Mouse (Mus musculus): ENCODE measurements around the gene Syne3.

Syne3 gene

DNA sequence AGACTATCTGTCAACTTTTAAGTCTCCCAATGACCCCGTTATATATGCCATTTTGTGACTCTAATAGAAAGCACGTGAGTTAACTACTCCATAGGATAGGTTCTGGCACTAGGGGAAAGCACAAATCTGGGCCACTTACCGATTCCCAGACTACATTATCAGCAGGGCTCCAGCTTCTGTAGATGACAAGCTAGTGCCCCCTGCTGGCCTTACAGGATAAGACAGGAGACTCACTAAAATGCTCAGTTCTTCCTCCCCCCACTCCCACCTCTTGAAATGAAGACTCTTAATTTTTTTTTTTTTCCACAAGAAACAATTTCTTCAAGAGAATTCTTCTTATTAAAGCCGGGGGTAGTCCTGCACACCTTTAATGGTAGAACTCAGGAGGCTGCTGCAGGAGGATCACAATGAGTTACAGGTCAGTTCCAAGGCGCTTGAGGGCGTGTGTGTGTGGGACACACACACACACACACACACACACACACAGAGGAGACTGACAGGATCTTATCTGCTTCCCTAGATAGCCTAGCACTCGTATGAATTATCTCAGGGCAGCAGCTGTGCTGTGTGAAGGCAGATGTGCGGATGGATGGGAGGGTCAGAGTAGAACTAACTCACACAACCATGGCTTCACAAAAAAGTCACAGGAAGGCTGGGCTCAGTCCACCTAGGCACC, 15.8 kb upstream of the Syne3 start:
- DNase-seq: peak; percentile 82

DNA sequence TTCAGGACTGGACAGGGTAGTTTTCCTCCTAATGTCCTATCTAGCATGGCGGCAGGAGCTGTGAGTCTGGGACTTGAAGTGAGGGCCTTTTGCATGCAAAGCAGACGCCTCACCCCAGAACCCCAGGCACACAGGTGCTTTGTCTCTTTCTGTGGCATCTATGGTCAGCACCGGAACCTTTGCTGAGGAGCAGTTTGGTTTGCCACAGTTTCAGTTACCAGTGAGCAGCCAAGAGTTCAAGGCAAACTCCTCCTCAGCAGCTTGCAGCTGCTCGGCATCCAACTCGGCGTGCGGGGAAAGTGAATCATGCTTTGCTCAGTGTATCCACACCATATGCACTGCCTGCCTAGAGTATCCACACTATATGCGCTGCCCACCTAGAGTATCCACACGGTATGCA, 13.2 kb upstream of the Syne3 start:
- DNase-seq: no peak

DNA sequence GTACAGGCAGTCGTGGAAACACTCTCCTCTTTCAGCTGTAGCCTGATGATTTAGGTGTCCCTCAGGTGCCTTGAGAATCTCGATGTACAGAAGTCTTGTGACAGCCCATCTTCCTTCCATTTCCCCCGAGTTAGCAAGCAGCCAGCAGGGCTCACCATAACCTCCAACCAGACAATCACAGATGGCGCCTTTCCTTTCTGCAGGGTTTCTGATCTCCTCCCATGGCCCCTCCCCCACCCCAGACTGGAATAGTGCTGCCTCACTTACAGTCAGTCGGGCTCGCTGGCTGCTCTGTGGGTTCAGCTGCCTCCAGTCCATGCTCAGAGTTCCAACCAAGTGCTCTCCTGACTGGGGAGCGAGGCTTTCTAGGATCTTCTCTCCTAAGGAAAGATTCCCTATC, 12.5 kb upstream of the Syne3 start:
- DNase-seq: no peak

DNA sequence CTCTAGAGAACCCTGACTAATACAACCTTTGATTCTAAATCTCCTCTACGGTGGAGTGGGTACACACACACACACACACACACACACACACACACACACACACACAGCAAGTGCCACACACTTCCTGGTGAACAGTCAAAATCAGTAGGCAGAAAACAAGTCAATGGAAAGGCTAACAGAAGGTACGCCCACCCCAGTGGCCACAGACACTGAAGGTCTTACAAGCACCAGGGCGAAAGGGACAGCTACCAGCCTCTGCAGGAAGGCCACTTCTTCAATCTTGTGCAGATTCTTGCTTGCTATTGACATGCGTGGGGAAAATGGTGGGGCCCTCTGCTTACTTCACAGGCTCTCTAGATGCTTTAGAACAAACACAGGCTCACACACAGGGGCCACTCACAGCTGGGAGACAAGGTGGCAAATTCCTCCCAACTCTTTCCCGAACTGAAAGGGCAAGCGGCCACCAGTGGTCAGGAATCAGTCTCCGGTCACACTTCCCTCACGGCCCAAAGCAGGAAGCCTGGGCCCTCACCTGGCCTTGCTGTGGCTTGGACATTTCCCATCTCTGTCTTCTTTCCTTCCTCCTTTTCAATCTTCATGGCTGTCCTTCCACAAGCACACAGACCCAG, 11.9 kb upstream of the Syne3 start:
- DNase-seq: no peak

DNA sequence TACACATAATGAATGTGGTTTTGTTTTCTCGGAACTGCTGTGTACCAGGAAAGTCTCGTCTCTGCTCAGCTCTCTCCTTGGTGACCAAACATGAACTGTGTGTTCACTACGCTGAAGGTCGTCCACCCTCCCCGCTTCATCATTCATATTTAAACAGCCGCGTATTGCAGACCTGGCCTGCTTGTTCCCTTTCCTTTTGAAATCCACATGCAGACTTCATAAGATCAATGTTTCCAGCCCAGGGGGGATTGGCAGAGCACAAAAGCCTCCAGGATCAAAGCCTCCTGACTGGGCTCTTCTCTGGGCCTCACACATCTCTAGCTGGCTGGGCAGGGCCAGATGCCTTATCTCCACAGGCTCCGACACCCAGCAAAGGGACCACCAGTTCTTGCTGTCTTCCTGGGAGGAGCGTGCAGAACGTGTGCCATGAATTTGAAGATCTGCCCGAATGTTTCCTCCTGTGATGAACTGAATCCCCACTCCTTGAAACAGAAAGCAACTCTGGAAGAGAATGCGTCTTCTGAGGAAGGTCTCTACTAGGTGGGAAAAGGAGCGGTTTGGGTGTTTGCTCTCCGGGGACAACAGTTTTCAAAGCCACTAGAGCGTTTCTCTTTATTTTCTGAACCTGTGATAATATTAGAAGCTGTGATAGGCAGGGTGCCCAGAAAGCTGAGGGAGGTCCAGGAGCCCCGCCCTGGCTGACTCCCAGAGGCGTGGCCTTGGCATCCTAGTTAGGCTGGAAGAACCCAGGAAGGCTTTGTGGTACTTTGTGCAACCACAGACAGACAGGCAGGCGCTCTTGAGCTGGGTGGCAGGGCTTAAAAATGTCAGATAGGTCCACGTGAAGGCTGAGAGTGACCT, 10.0 kb upstream of the Syne3 start:
- peak; percentile 21 for DNase-seq

DNA sequence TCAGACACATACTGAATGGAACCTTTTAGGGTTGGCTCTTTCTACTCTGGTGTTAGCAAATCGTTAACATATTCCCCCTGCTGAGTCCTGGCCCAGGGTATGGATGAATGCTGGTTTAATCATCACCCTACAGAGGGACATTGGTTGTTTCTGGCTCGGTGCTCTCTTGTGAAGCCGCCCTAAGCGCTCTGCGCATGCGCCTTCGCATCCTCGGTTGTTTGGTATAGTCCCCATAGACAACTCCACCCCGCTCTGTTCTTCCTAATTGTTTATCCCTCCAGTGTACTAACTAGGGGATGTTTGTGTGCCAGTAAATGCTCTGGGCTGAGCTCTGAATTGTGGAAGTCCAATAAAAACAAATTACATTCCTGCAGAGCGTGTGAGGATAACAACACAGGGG, 7.0 kb upstream of the Syne3 start:
- DNase-seq: no peak

DNA sequence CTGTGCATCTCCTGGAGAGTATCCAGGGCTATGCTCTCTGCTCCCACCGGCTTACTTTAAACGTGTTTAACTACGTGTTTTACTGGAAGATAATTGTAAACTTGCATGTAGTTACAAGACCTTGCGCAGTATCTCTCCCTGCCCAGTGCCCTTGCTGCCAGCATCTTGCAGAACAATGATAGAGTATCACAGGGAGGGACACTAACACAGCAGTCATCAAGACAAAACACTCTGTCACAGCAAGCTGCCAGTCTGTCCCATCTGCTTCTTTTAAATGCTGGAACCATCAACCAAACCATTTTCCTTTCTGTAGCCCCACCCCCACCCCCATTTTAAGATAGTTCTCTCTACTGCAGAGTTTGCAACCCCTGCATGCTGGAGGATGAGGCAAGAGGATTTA, 6.6 kb upstream of the Syne3 start:
- DNase-seq: no peak

DNA sequence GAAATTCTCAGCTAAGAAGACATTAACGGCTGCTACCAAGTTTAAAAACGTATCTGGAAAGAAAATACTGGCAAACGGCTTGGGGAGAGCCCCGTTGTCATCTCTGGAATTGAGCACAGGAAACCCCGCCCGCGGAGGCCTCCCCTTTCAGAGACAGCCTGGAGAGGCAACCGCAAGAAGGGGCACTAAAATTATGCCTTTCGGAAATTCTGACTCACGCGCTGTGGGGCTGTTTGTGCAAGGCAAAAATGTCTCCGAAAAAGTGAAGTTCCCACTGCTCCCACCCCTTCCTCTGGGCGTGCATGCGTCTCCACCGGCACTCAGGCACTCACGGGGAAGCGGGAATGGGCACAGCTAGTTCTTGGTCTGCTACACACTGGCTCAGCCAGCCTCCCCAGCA, 3.5 kb upstream of the Syne3 start:
- no peak for DNase-seq

DNA sequence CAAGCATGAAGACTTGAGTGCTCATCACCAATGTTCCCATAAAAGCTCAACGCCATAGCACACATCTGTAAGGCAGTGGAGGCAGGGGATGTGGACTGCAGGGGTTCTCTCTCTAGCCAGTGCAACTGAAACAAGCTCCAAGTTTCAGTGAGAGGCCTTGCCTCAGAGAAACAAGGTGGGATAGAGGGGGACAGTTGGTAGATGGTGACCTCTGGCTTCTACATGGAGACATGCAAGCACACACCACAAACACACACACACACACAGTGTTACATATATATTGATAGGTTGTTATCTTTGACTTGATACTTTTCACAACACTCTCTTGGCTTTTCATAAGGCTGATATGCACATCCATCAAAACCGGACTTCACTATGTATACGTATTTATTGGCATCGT, 2.7 kb upstream of the Syne3 start:
- no peak for DNase-seq

DNA sequence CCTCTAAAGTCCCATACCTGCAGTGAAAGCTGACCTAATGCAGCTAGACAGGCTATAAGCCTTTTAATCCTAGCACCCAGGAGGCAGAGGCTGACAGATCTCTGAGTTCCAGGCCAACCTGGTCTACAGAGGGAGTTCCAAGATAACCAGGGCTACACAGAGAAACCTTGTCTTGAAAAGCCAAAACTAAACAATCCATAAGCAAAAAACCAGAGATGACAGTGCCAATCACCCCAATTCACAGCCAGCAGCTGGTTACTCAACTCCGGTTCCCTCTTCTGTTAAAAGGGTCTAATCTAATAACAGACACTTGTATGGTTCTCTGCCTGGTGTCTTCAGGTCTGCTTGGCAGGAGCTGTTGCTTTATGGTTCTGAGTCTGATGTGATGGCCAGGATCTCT, 2.0 kb upstream of the Syne3 start:
- DNase-seq: no peak

DNA sequence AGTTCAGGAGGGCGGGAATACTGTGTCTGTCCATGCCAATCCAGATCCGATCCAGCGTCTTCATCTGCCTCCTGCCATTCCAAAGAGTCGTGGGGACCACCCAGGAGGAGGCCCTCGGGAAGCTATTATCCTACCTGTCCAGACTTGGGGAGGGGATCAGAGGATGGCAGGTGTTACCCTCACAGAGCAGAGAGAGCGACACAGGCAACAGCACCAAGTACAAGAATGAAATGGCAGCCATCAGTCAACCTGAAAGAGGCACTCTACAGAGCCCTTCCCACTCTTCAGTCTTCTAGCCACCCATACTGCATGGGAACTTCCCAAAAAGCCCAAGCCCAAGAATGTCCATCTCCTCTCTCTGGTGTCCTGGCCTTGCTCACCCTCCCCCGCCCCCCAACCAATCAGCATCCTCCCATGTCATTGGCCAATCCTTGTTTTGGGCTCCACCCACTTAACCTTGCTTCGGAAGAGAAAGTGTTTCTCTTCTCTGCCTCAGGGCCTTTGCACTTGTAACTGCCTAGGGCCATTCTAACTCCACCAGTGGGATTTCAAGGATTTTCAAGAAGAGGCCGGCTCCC, 693 bp upstream of the Syne3 start:
- DNase-seq: peak; percentile 24

DNA sequence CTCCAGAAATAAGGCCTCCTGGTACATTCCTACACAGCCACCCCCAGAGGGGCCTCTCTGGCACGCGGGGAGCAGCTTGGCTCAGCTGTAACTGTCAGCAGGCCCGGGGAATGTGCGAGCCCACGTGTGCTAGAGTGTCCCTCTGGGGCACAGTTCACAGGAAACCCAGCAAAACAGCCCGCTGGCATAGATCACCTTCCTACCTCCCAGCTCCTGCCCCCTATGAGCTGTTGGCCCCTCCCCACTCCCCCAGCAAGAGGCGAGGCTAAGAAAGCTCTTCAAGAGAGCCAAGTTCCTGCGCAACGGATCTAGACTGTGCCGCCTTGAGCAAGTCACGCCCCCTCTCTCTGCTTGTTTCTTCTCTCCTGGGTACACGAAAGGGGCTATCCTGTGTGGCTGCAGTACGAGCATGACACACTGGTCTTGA, 844 bp downstream of the Syne3 start:
- peak; percentile 58 for DNase-seq

DNA sequence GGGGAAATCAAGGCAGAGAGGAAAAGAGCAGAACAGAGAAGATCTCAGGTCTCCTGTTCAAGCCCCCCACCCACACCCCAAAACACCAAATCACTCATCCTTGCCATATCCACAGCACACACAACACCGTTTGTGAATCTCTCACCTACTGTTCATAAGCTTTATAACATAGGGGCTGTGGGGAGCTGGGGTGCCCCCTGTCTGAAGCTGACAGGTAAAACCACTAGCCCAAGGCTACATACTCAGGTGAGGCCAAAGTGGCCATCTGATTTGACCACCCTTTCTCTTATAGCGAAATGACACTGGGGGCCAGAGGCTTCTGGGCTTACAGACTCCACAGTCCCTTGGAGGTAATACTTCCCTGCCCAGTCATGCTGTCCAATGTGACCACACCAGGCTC, 1.5 kb downstream of the Syne3 start:
- DNase-seq: no peak

DNA sequence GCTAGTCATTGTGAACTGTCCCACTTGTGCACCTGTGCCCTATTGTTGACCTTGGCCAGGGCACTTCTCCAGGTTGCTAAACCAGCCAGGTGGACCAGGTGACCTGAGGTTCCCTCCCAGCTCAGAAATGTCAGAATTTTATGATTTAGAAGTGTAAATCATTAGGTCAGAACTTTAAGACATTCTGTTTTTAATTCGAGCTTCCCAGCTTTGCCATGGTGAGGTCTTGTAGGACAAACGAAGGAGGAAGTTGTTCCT, 4.0 kb downstream of the Syne3 start:
- DNase-seq: no peak

DNA sequence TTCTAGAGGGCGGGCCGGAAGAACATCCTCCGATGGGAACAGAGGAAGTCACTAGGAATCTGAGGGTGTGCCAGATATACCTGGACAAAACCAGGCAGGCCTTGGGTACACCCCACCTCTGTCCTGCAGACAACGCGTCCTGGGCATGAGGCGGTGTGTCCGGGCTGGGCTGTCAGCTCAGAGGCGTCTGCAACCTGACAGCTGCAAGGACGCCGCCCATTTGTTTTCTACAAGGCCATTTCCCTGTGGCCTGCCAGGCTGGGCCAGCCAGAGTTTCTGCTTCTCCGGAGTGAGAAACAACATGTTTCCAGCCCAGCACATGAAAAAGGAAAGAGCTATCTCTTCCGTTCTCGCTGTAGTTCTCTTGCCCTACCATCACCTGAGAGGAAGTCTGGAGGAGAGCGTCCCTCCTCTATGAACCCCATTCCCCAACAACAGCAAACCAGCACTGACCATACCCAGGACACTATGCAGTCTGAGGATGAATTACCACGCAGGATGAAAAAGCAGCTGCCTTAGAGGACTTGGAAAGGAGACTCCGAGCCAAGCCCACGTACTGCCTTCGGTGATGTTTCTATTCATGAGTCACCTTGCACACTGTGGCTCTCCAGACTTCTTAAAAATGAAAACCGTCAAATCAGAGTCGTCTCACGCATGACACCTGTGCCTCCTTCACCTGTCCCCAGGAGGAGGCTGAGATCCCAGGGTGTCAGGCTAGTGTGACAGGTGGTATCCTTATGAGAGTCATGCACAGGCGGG, 4.5 kb downstream of the Syne3 start:
- no peak for DNase-seq

DNA sequence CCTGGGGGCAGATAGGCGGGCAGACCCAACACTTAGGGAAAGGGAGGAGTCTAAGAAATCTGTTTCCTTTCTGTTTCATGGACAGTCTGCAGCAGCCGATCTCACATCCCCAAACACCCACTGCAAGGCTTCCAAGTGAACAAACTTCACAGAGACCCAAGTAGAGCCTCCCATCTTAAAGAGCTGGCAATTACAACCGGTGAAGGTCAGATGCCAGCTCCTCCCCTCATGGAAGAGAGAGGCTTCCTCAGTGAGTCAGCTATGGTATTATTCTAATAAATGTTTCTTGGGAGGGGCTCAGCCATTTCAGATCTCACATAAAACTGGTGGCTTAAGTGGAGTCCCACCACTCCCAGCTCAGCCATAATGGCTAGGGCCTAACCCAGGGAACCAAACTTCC, 5.9 kb downstream of the Syne3 start:
- DNase-seq: no peak

DNA sequence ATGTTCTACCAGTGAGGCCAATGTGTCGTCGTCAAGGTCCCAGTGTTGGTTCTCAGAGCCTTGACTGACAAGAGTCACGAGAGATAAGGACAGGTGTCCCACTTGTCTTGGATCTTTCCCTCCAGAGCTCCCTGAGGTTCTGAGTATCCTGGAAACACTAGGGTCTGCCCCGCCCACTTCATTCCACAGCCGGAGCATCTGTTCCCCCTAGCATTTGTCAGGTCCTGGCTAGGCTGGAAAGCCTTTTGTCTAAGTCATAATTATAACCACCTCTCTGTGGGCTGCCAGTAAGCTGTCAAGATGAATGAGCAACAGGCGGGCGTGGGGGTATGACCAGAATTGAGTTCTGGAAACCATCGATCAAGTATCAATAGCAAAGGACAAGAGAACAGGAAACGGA, 6.5 kb downstream of the Syne3 start:
- peak; percentile 36 for DNase-seq

DNA sequence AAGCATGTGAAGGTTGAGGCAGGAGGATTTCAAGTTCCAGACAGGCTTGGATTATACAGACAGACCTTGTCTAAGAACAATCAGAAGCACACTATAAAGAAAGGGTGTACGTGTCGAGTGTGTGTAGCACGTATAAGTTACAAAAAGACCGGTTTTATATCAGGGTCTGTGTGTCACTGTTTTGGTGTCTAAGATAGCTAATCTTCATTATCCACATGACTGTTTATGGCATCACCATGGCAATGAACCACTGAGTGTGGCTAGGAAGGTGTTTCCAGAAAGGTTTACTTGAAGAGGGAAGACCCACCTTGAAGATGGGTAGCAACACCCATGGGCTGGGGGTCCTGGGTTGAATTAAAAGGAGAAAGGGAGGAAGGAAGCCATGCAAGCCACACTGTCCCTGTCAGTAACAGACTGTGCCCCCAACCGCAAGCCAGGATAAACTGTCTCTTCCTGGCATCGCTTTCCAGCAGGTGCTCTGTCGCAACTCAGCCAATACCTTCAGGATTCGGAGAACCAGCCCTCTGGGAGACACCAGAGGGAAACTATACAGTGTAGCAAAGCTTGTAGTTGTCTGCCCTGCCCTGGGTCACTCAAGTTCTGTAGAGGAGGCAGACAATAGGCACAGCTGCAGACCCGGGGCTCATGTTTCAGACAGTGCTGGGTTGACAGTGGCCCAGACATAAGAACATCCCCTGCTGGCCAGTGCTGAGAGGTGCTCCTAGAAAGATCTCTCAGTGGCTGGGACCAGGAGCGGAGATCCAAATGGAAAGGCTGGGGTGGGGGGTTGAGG, 7.1 kb downstream of the Syne3 start:
- peak; percentile 51 for DNase-seq

DNA sequence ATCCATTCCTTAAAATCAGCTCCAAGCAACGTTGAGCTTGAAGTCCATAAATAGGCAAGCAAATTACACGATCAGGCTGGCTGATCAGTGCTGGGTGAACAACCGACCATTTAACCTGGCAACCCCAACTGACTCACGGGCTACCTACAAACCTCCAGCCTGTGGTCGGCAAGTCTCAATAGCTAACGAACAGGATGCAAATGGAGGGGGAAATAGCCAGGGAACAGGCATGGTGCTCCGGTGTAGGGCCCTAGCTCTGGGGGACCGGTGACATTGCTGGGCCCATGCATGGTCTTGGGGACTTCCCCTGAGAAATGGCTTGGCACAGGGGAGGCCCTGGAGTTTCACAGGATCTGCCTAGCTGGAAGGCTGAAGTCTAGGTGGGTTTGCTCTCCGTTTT, 8.3 kb downstream of the Syne3 start:
- DNase-seq: no peak

DNA sequence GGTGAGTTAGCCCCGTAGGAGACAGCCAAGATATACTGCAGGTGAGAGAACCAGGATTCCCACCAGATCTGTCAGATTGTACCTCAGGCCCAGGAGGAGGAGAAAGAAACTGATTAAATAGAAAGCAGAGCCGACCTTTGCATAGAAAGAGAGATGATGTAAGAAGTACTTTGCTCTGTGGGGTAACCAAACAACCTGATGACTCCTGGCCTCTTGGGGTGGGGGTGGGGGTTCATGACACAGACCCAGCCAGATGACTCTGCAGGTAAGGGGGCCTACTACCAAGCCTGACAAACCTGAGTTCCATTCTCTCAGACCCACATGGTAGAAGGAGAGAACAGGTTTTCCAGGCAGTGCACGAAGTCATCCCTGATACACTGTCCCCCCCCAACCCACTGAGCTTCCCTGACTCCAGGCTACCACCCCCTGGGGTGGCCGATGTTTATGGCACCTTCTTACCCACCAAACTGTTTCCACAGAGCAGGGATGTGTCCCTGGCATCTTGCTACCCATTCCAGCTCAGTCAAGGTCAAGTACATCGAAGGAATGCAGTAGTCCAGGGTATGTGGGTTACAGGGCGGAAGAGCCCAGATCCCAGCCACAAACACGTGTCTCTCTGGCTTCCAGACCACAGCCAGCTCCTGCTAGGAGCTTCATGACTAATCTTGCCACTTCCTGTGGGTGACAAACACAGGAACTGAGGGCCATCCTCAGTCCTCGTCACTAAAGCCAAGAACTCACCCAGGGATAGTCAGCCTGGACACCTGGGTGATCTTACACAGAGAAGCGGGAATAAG, 8.9 kb downstream of the Syne3 start:
- no peak for DNase-seq

DNA sequence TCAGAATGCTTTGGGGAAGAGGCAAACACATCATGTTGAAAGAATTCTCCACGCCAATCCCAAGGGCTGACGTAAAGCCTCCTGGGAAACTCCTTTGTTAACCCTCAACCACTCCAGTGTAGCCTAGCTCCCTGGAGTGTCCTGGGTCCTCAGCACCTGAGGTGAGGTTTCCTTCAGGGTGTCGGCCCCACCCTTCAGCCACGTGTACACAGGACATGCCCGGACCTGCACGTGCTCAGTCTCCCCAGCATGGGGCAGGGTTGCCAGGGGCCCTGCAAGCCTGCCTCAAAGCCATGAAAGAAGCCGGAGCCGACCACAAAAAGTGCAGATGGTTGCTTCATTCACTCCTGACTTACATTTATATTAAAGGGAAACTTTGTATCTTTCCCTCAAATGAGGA, 10.4 kb downstream of the Syne3 start:
- no peak for DNase-seq

DNA sequence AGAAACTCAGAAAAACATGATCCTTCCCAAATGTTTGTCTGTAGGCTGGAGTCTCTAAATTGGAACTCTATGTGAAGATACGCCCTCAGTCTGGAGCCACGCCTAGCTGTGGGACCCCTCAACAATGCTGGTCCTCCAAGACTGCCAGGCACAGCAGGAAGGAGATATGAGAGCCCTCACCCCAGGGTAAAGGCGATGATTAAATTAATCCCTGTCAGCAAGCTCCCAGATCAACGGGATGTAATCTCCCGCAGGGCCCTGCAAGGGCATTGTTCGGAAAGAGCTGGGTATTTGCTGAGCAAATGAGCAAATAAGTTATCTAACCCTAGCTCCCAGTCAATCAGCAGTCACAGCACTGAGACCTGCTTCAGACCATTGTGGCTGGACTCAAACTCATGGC, 11.1 kb downstream of the Syne3 start:
- peak; percentile 35 for DNase-seq

Measured in retina, postnatal 1 day (tissue).